In the genomic region with DNA sequence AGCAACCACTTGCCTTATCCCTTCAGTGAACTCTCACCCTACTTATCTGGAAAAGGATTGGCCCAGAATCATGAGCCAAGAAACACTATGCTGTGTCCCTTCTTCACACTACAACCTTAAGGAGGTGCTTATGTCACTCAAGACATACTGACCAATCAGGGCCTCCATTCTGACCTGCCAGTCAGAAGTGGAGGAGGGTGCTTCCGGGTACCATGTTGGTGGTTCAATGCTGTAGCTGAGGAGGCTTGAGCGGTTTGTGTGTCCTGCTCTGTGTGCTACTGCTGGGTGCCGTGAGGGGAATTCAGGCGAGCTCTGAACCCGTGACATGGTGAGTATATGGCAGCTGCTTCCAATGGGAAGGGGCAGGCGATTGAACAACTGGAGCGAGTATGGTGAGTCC, we compare ENCODE assay signal across 18 mouse cellular contexts.
"Had no signal": no experiment of that assay in that cellular context is flagged by ENCODE, and none has a peak within 500 bp of the region (broad histone marks: within the 10 kb centered on the region; RNA-seq: fewer than 3 reads in every experiment).

No protein-coding gene starts in this region.

- ATAC-seq: lung, postnatal 0 days; midbrain, embryonic 13.5 days had no signal

- H3K36me3 ChIP-seq: kidney, embryonic 15.5 days; limb, embryonic 13.5 days; liver, embryonic 15.5 days; midbrain, embryonic 13.5 days; neural tube, embryonic 15.5 days; stomach, embryonic 15.5 days had no signal

- H3K9ac ChIP-seq: kidney, embryonic 15.5 days; limb, embryonic 13.5 days; liver, embryonic 15.5 days; midbrain, embryonic 13.5 days; neural tube, embryonic 15.5 days; stomach, embryonic 15.5 days had no signal

- H3K4me3 ChIP-seq: kidney, embryonic 15.5 days; limb, embryonic 13.5 days; liver, embryonic 15.5 days; midbrain, embryonic 13.5 days; myocyte; neural tube, embryonic 15.5 days; stomach, embryonic 15.5 days had no signal

- H3K4me1 ChIP-seq: kidney, embryonic 15.5 days; limb, embryonic 13.5 days; liver, embryonic 15.5 days; midbrain, embryonic 13.5 days; neural tube, embryonic 15.5 days; stomach, embryonic 15.5 days had no signal

- H3K27me3 ChIP-seq: kidney, embryonic 15.5 days; limb, embryonic 13.5 days; liver, embryonic 15.5 days; midbrain, embryonic 13.5 days; neural tube, embryonic 15.5 days; stomach, embryonic 15.5 days had no signal

- H3K9me3 ChIP-seq: kidney, embryonic 15.5 days; liver, embryonic 15.5 days; stomach, embryonic 15.5 days had no signal

- DNase-seq: kidney, adult 2 months; kidney, postnatal 25 days; left cerebral cortex, postnatal 4 days; lung, adult 2 months; lung, postnatal 36 days; right cerebral cortex, adult 18-20 months; right cerebral cortex, postnatal 4 days; thymus, adult 18-20 months; thymus, postnatal 25 days had no signal

- H3K27ac ChIP-seq: kidney, embryonic 15.5 days; limb, embryonic 13.5 days; liver, embryonic 15.5 days; midbrain, embryonic 13.5 days; neural tube, embryonic 15.5 days; stomach, embryonic 15.5 days had no signal

- H3K4me2 ChIP-seq: kidney, embryonic 15.5 days; limb, embryonic 13.5 days; liver, embryonic 11.5 days; liver, embryonic 15.5 days; midbrain, embryonic 13.5 days; neural tube, embryonic 15.5 days; stomach, embryonic 15.5 days had no signal
